Mouse (Mus musculus): Measurements from ENCODE around the gene Kctd12.
A peak's percentile ranks its signal among the peaks of the same experiment; 100 is the strongest.

Kctd12 gene

DNA sequence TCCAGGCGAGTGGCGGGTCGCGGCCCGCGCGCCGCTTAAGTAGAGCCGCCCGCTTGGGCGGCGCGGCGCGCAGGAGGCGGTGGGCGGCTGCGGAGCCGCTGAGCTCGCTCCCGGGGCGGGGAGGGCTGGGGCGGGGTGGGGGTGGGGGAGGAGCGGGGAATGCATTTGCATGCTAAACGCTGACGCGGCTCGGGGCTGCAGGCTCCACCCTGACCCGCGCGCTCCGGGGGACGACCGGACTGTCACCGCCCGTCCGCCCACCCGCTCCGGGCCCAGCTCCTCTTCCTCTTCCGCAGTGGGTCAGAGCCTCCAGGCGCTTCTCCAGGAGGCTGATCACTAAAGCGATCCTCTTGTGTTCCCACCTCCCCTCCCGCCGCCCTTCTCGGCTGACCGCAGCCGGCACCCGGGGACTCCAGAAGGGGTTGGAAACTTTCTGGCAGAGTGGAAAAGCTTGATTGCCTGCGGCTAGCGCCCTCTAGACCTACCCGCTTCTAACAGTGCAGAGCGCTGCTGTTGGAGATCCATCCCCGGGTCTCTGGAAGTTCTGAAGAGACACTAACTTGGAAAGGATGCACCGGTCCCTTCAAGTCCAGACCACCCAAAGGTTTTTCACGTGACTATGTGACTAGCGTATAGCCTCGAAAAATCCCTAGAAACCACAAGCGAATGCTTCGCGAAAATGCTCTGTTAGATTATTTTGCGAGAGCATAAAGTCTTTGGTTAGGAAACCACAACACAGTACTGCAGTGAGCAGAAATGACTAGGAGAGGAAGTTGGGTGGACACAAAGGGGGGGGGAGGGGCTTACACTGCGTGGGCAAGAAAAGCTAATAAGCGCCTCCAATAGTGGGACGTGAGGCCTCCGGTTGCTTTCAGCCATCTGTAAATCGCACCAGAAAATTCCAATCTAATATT, at the start of gene Kctd12:
Gene Kctd12 (minus strand): TSS at position 11 of the 914 bp plus-strand sequence.
- DNase-seq (ENCODE audit: low read depth, low spot score) = peak; percentile 82

DNA sequence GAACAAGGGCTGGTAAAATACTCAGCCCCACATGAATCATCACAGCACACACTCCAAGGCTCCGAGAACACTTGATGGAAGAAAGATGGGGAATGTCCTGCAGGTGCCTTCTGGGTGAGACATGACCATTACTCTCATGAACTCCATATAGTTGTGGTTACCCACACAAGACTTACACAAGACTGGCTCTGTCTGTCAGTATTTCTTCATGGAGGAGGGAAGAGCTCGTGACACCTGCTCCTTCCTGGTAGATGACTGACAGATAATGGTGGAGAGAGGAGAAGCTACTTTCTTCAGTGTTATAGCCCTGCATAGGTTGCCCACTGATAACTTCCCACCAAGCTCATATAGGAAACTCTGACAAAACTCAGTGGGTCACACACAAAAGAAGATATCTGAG, 46.8 kb upstream of the Kctd12 start:
- no peak for DNase-seq (ENCODE audit: low read depth, low spot score)

DNA sequence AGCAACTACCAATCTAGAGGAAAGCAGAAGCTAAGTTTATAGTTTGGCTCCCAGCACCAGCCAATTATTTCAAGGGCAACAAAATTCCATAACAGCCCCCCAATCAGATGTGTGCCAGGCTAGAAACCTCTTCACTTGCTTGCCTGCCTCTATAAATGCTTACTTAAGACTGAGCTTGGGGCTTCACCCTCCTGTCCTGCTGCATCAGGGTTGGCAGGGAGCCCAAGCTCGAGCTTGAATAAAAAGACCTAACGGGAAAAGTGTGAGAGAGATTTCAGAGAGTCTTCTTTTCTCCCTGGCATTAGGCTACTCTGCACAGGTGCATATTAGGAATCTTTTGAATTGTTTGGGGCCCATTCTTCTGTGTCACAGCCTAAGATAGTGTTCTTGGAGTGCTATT, 37.6 kb upstream of the Kctd12 start:
- DNase-seq (ENCODE audit: low read depth, low spot score) = no peak

DNA sequence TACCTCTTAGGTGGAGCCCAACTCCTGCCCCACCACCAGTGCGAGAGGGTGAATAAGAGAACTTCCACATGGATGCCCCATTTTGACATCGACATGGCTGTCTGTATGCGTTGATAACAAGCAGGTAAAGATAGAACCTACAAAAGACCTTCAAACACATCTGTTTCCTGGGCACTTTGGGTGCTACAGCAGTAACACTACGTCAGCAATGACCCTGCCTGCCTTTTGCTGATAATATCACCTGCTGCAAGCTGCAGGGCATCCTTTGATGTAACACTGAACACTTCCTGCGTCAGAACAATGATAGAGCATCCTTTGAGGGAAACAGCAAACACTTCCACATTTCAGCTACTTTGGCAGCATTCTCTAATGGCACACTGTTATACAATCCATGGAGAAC, 34.6 kb upstream of the Kctd12 start:
- peak; percentile 77 for DNase-seq (ENCODE audit: low read depth, low spot score)

DNA sequence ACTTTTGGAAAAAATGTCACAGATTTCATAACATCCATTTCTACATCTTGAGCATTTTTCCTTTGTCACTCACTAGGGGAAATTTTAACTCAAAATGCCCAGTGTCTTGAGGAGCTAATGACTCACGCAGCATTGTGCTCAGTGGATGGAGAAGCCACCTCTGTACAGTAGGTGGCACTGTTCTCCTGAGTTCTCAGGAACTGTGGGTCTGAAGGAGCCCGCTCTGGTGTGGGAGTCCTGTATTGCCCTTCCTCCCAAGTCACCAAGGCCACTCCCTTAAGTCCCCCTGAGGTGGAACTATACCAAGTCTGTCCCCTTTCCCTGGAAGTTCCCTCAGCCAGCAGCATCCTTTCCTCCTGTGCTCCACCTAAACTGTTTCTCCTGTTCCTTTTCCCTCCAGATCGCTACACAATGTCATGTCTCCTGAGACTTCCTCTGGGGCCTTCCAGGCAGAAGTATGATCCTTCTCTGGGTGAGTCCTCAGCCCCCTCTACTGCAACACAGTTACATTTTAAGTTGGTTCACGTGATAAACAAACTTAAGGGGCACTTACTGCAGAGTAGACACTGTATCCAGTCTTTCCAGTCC, 30.2 kb upstream of the Kctd12 start:
- DNase-seq (ENCODE audit: low read depth, low spot score) = peak; percentile 77

DNA sequence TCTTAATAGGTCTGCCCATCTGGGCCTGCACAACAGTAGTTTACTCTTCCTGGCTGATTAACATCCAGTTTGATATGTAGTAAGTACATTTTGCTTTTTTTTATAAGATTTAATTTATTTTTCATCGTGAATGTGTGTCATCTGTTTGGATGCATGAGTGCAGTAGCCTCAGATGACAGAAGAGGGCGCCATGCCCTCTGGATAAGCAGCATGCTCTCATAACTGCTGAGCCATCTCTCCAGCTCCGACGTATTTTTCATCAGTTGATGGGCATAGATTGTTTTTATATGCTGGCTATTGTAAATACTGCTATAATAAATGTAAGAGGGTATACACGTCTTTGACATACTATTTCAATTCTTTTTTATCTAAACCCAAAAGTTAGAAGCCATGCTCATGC, 29.3 kb upstream of the Kctd12 start:
- DNase-seq (ENCODE audit: low read depth, low spot score) = peak; percentile 72

DNA sequence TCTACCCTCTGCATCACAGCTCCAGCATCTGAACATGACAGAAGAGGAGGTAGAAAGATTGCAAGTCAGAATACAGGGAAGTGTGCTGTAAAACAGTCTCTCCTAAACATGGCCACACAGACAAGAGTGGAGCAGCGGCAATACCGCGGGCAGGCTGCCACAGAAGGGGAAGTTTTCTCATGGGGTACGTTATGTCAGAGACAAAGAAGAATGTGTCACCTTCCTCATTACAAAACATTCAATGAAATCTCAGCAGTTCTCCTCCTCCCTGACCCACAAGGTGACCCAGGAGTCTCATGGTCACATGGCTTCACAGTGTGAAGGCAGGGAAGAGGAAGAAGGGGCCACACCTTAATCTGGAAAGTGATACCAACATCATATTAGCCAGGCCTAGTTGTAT, 25.3 kb upstream of the Kctd12 start:
- DNase-seq (ENCODE audit: low read depth, low spot score) = no peak

DNA sequence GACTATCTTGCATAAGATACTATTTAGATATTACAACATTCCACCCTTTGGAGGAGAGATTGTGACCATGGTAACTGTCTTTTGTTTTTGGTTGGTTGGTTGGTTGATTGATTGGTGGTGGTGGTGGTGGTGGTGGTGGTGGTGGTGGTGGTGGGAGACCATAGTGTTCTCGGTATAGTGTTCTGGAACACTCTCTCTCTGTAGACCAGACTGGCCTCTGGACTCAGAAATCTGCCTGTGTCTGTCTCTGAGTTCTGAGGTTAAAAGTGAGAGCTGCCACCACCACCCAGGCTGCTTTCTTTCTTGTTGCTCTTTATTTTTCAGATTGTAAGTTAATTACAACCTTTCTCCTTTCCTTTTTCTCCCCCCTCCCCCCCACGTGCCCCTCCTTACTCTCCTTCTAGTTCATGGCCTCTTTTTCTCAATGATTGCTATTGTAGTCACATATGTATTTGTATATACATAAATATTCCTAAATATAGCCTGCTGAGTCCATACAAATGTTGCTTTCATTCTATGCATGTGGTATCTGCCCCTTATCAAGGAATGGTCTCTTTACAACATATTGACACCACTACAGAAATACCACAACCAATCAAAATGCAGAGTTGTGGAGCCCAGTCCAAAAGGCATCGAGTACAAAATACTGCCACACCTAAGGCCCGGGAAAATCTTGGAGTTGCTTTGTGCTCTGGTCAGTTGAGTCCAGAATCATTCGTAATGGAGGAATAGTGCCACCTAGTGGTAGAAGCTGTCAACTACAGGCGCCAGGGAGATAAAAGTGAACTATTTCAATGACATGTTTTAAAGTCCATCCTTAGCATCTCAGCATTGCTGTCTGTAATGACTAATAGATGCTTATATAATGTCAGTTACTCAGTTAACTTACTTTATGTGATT, 12.5 kb upstream of the Kctd12 start:
- DNase-seq (ENCODE audit: low read depth, low spot score) = peak; percentile 51

DNA sequence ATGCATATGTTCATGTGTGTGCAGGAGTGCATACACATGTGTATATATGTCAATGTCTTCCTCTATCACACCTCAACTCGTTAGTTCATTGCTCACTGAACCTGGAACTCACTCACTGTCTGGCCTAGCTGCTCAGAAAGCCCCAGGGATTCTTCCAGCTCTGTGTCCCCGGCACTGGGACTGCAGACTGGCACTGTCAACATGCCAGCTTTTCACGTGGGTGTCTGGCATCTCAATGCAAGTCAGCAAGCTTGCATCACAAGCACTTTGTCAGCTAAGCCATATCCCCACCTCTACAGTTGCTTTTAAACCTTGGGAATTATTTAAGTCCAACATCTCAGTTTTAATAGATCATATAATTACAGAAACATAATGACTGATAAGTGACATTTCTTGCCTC, 8.3 kb upstream of the Kctd12 start:
- DNase-seq (ENCODE audit: low read depth, low spot score) = no peak

DNA sequence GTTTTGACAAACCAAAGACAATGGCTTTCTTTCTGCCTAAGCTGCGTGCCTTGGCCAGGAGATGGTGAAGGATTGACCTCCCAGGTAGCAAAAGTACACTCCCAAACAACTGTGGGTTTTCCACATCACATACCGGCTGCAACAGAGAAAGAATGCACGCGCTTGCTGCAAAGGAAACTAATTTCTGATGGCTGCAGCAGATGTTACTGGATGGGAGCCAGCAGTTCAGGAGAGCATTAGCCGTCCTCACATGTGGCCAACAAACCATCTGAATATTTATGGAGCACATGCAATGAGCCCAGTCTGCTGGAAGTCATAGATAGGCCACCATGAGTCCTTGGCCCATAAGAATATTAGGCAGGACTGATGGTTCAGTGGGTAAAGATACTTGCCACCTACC, 7.4 kb upstream of the Kctd12 start:
- no peak for DNase-seq (ENCODE audit: low read depth, low spot score)

DNA sequence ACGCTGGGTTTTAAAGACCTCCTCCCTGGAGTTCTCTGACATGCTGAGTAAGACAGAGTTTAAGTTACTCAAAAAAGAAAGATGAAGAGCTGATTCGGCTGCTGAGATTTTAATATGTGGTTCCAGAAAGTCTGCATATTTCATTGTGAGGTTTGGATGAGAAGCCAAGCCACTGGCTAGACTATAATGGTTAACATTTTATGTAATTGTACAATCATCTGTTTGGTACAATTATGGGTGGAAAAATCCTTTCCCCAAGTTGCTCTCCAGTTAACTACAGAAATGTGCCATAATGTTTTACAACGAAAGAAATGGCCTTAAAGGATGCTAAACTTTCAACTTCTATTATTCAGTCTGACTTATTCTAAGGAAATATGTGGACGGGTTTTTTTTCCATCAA, 6.8 kb upstream of the Kctd12 start:
- no peak for DNase-seq (ENCODE audit: low read depth, low spot score)

DNA sequence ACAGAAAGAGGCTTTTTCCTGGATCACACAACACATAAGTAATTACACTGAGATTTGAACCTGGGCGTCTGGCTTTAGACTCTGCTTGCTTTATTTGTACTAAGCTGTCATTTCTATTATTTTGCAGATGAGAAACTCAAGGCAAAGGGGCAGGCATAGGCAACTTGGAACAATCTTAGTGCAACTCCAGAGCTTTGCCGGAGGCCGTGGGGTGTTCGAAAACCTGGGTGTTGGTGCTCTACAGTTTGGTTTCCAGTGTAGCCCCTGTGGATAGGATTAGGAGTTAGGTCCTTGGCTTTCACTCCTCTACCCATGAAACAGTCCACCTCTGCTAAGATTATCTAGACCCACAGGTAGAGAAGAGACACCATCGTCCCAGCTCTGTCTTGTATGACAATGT, 5.2 kb upstream of the Kctd12 start:
- no peak for DNase-seq (ENCODE audit: low read depth, low spot score)

DNA sequence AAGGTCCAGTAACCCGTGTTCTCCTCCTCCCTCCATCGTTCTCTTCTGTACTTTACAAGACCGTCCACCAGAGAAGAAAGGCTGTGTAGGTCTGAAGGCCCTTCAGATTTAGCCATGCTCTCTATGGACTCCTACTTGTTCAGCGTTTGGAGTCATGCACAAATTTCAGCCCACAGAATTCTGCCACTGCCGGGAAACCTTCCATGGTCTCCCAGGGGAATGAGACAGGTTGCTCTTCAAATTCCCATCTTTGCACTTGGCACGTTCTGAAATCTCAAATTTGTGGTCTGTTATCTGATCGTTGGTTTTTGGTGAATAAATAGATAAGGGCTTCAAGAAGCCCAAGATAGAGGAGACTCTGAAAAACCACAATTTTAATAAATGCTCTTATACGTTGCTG, 1.2 kb upstream of the Kctd12 start:
- no peak for DNase-seq (ENCODE audit: low read depth, low spot score)

DNA sequence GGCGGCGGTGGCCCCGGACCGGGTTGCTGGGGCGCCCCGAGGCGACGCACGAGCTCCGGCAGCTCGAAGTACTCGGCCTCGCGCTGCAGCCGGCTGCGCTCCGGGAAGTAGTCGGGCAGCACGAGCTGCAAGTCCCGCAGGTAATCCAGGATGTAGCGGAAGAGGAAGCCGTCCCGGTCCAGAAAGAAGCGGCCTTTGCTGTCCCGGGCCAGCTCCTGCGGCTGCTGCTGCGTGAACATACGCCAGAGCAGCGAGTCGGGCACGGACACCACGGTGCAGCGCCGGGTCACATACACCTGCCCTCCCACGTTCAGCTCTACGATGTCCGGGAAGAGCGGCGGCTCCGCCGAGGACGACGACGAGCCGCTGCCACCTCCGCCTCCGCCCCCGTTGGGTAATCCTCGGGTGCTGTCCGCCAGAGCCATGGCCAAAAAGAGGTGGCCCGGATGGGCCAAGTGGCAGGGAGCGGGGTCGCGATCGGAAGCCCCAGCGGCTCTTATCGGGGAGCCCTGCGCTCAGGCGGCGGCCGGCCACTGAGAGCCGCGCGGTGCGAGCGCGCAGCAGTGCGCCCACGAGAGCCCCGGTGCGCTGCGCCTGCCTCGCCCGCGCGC, 316 bp downstream of the Kctd12 start:
- no peak for DNase-seq (ENCODE audit: low read depth, low spot score)

DNA sequence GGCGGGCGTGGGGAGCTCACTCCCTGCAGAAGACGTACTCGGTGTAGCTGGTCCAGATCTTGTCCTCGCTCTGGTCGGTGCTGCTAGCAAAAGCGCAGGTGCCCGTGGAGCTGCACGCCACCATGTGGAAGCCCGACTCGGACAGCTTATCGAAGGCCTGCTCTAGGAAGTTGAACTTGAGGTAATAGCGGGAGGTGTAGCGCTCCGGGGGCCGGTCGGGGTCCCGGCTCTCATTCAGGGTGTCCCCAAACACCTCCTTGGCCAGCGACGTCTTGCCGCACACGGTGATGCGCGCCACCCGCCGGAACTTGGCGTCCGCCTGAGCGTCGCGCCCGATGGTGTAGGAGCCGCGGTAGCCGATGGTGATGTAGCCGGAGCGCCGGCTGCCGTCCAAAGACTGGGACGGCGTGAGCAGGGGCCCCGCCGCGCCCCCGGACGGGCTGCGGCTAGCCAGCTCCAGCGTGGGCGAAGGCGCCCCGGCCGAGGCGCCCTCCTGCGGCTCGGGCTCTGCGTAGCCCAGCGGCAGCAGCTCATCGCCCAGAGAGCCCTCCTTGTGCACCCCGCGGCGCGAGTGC, 909 bp downstream of the Kctd12 start:
- peak; percentile 62 for DNase-seq (ENCODE audit: low read depth, low spot score)

DNA sequence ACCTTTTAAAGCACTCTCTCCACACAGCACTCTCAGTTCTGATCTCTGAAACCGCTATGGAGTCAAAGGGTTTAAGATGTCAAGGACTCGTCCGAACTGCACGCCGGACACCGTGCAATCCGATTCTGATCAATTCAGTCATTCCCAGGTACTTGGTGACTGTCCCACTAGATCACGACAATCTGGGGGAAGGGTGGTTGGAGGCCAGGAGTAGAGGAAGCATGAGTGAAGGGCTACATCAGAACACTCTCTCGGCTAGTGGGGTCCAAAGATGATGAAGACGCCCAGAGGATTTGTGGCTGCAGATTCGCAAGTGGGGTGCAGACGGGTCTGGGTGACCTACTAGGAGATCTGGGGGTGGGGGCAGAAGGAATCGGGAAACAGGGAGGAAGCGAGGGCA, 1.5 kb downstream of the Kctd12 start:
- no peak for DNase-seq (ENCODE audit: low read depth, low spot score)

DNA sequence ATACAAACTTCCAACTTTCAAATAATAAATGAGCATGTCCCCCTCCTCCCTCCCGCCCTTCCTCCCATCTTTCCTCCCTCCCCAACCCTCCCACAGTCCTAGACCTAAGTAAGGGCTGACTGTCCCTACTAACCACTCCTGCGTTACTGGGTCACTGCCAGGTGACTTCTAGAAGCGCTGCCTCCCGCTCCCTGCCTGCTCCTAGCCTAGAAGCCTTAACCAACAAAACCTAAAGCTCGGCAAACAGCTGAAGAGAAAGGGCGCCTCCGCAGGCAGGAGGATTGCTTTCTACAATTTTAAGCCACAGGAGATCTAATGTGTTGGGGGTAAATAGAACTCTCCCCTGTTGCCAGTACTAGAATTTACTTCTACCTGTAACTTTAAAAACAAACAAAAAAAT, 2.0 kb downstream of the Kctd12 start:
- DNase-seq (ENCODE audit: low read depth, low spot score) = peak; percentile 21

DNA sequence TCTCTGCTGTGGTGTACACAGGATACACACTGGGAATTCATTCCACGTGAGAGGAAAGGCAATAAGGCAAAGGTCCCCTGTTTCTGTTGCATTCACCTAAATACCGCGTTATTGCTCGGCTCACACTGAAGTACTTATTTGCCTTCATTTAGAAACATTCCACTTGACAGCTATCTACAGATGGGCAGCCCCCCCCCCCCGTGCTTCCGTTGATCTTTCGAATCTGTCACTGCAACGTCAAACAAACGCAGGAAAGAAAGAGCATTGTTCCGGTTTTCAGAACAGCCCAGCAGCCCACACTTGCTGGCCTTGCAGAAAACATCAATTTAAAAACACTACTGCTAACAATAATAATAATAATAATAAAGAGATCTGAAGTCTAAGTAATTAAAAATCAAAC, 2.6 kb downstream of the Kctd12 start:
- DNase-seq (ENCODE audit: low read depth, low spot score) = peak; percentile 62

DNA sequence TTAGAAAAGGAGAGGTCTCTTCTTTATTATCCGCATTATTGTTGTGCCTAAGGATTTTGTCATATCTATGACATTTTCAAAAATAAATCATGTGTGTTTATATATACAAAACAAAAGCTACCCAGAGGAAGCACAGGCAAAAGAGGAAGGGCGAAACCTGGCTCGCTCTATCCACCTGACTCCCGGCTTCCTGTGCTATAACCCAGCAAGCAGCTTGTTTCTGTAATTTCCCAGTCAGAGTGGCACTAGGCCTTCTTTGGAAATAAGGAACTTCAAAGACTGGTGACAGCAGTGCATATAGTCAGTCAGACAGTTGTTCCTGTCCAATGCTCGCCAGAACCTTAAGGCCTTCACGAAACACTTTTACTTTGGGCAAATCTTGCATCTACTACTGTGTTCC, 6.6 kb downstream of the Kctd12 start:
- no peak for DNase-seq (ENCODE audit: low read depth, low spot score)

DNA sequence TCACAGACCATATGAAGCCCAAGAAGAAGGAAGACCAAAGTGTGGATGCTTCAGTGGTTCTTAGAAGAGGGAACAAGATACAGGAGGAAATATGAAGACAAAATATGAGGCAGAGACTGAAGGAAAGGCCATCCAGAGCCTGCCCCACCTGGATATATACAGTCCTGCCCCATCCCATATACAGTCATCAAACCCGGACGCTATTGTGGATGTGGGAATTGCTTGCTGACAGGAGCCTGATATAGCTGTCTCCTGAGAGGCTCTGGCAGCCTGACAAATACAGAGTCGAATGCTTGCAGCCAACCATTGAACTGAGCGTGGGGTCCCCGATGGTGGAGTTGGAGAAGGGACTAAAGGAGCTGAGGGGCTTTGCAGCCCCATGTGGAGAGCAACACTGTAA, 13.6 kb downstream of the Kctd12 start:
- no peak for DNase-seq (ENCODE audit: low read depth, low spot score)

DNA sequence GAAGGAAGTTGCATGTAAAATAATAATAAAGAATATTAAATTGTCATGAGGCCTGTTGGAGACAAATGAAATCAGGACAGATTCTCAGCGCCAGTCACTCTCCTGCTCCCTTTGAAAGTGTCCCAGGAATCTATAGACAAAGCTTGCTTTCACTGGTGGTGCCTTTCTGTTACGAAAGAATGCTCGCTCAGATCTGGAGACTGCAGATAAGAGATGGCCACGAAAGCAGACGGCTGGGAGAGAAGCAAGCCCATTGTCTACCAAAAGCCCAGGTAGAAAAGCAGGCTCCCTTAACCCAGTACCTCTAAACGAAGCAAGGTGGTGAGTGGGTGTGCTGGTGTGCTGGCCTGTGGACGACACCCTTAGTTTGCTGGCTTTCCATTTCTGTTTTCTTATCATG, 16.2 kb downstream of the Kctd12 start:
- DNase-seq (ENCODE audit: low read depth, low spot score) = no peak

DNA sequence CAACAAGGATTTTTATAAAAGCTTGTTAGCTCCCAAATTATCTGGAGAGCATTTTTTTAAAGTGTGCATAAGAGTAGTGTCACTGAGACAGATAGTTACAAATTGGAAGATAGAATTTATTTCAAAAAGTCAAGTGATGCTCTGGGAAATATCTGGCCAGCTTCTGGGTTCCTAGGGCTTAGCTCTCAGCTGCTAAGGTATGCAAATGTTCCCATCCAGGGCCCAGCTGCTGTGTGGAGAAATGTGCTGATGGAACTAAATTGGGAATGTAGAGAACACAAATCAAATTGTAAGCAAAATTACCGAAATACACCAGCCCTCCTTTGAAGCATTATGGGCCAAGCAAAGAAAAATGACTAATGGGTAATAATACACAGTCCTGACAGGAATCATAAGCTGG, 16.6 kb downstream of the Kctd12 start:
- DNase-seq (ENCODE audit: low read depth, low spot score) = no peak
